Mouse (Mus musculus): Measurements from ENCODE around the gene Dok4. TPM values are rescaled to one million over a fixed set of nuclear protein-coding genes. Genes with fewer than 3 reads are reported as not detected.

Dok4 gene
- polyA plus RNA-seq, 1 experiment from 2014 or later: 42.7 TPM

DNA sequence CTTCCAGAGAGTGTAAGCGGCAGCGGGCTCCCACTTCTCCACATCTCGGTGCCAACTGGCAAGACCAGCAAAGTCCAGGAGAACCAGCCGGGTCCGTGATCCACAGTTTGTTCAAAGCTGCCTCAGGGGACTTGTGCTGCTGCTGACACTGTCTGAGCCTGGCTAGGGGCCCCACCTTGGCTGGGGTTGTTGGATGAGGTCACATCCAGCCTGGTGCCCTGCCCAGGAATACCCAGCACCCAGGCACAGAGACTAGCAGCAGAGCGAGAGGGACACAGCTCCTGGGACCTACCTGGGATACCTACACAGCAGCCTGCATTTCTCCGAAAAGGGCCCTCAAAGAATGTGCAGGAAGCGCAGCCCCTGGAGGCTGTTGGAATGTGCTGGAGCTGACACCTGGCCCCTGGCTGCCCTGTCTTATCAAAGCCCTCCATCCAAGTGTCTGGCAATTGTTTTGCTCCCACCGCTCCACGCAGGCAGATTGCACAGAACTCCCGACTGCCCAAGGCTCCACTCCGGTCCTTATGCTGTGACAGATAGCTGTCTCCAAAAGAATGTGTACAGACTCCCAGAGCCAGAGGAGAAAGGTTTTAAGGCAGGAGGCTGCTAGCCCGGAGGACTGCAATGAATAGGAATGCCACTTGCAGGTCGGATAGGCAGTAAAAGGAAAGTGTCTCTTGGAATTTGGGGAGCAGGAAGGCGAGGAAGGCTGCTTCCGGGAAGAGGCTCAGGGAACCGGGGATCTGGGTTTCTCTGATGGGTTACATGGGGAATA is 847 bp downstream of the Dok4 start:
- 9% methylated on average over 17 of the region's 17 CpGs for WGBS
- H3K9me3 ChIP-seq (ENCODE audit: low read length): no peaks in the 10 kb centered on the region

DNA sequence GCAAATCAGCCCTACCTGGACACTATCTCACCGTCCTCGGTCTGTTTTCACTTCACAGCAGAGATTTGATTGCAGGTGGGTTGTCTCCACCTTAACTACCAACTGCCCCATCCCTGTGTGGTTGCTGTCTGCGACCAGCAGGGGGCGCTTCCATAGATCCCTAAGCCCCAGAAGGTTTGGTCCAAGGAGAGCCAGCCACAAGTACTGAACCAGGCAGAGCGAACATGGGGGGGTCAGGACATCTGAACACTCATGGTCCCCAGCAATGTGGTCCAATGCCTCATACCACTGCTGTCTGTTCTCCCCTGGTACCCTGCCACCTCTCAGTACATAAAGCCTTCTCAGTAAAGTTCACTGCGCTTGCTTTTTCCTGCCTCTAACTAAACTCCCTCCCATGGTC is 1.8 kb downstream of the Dok4 start:
- WGBS: 12% methylated on average over 6 of the region's 6 CpGs
- ATAC-seq (peak; percentile 25; the same call in 1 of the 2 replicates), DNase-seq (ENCODE audit: low spot score) (peak; percentile 83)

More for the DNA sequence above, 847 bp downstream of the Dok4 start:
- peaks cover 31% of the 10 kb centered on the region for H3K4me1 ChIP-seq (ENCODE audit: insufficient read depth, low read depth, low read length)
- H3K9ac ChIP-seq (replicated peaks; ENCODE audit: low read depth): peak overlapping the region; percentile 68
- H3K4me2 ChIP-seq (replicated peaks; ENCODE audit: low read depth, low read length): peak overlapping the region; percentile 85
- H3K27ac ChIP-seq (ENCODE audit: low read length): peak overlapping the region; percentile 85
- no peaks in the 10 kb centered on the region for H3K36me3 ChIP-seq (ENCODE audit: insufficient read depth, low read length)
- DNase-seq (ENCODE audit: low spot score): peak; percentile 33
- TF ChIP-seq EP300 (IDR thresholded peaks at IDR 0.05): no peak
- no peak for TF ChIP-seq CTCF (IDR thresholded peaks at IDR 0.05)
- H3K4me3 ChIP-seq (ENCODE audit: low read depth, low read length): peak overlapping the region; percentile 65
- ATAC-seq: peak; percentile 15; the same call in 1 of the 2 replicates
- no peaks in the 10 kb centered on the region for H3K27me3 ChIP-seq (replicated peaks; ENCODE audit: insufficient read depth, low read length)

DNA sequence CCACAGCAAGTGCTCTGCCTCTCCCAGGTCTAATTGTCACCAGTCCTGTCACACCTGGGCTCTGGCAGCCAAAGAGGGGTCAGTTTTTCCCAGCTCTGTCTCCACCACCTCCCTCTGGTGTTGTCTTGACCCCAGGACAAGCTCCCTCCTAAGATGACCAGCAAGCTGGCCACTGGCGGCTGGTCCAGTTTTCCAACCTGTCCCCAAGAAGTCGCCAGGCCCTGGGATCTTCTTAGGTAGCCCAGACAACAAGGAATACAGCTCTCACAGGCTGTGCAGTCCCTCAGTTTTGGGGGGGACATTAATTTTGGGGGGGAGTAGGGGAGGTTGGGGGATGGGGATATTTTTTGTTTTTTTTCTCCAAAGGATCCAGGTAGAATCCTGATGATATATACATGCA is 3.6 kb downstream of the Dok4 start:
- Histone ChIP-seq H3K27ac (ENCODE audit: low read length) (no peak overlapping the region), H3K4me3 (ENCODE audit: low read depth, low read length) (no peak overlapping the region), H3K27me3 (replicated peaks; ENCODE audit: insufficient read depth, low read length) (no peaks in the 10 kb centered on the region), H3K4me2 (replicated peaks; ENCODE audit: low read depth, low read length) (no peak overlapping the region), H3K9me3 (ENCODE audit: low read length) (no peaks in the 10 kb centered on the region), H3K9ac (replicated peaks; ENCODE audit: low read depth) (no peak overlapping the region), H3K36me3 (ENCODE audit: insufficient read depth, low read length) (no peaks in the 10 kb centered on the region), H3K4me1 (ENCODE audit: insufficient read depth, low read depth, low read length) (peaks cover 37% of the 10 kb centered on the region)
- DNase-seq (ENCODE audit: low spot score): no peak
- TF ChIP-seq EP300 (IDR thresholded peaks at IDR 0.05): no peak
- no peak for TF ChIP-seq CTCF (IDR thresholded peaks at IDR 0.05)
- no peak for ATAC-seq
- WGBS: 94% methylated on average over 2 of the region's 2 CpGs

More for the DNA sequence above, 1.8 kb downstream of the Dok4 start:
- Histone ChIP-seq H3K4me2 (replicated peaks; ENCODE audit: low read depth, low read length) (peak overlapping the region; percentile 85), H3K4me1 (ENCODE audit: insufficient read depth, low read depth, low read length) (peaks cover 37% of the 10 kb centered on the region), H3K4me3 (ENCODE audit: low read depth, low read length) (peak overlapping the region; percentile 65; the same call in 1 of the 2 replicates), H3K9ac (replicated peaks; ENCODE audit: low read depth) (no peak overlapping the region), H3K27me3 (replicated peaks; ENCODE audit: insufficient read depth, low read length) (no peaks in the 10 kb centered on the region), H3K9me3 (ENCODE audit: low read length) (no peaks in the 10 kb centered on the region), H3K36me3 (ENCODE audit: insufficient read depth, low read length) (no peaks in the 10 kb centered on the region), H3K27ac (ENCODE audit: low read length) (no peak overlapping the region)
- TF ChIP-seq EP300 (IDR thresholded peaks at IDR 0.05): no peak
- TF ChIP-seq CTCF (IDR thresholded peaks at IDR 0.05): peak; percentile 96

DNA sequence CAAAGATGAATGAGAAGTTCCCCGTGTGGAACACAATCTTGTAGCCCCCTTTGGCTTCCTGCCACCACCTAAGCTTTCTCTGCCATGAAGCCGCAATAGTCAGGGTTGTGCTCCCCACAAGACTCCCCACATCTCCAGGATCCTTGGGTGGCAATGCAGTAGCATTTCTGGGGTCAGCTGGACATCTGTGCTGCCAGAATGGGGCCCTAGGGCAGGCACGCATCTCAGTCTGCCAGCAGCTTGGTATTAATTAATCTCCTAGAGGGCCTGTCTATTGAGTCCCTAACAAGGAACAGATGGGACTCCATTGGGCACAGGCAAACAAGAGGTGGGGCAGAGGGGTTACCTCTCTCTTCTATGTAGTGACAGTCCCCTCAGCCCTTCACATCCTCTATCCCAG is 4.0 kb downstream of the Dok4 start:
- H3K4me2 ChIP-seq (replicated peaks; ENCODE audit: low read depth, low read length): no peak overlapping the region
- 42% methylated on average over 3 of the region's 3 CpGs for WGBS
- no peak overlapping the region for H3K4me3 ChIP-seq (ENCODE audit: low read depth, low read length)
- no peaks in the 10 kb centered on the region for H3K27me3 ChIP-seq (replicated peaks; ENCODE audit: insufficient read depth, low read length)
- H3K9me3 ChIP-seq (ENCODE audit: low read length): no peaks in the 10 kb centered on the region
- TF ChIP-seq EP300 (IDR thresholded peaks at IDR 0.05): no peak
- peaks cover 37% of the 10 kb centered on the region for H3K4me1 ChIP-seq (ENCODE audit: insufficient read depth, low read depth, low read length)
- H3K27ac ChIP-seq (ENCODE audit: low read length): peak overlapping the region; percentile 38; the same call in 1 of the 2 replicates
- 0 out of 2 replicates have a peak, but pooled peaks cover under 1% of the 10 kb centered on the region for H3K36me3 ChIP-seq (ENCODE audit: insufficient read depth, low read length)
- ATAC-seq (no peak), DNase-seq (ENCODE audit: low spot score) (no peak)
- H3K9ac ChIP-seq (replicated peaks; ENCODE audit: low read depth): 0 out of 2 replicates have a peak overlapping the region, but pooled peaks have one; percentile 1

DNA sequence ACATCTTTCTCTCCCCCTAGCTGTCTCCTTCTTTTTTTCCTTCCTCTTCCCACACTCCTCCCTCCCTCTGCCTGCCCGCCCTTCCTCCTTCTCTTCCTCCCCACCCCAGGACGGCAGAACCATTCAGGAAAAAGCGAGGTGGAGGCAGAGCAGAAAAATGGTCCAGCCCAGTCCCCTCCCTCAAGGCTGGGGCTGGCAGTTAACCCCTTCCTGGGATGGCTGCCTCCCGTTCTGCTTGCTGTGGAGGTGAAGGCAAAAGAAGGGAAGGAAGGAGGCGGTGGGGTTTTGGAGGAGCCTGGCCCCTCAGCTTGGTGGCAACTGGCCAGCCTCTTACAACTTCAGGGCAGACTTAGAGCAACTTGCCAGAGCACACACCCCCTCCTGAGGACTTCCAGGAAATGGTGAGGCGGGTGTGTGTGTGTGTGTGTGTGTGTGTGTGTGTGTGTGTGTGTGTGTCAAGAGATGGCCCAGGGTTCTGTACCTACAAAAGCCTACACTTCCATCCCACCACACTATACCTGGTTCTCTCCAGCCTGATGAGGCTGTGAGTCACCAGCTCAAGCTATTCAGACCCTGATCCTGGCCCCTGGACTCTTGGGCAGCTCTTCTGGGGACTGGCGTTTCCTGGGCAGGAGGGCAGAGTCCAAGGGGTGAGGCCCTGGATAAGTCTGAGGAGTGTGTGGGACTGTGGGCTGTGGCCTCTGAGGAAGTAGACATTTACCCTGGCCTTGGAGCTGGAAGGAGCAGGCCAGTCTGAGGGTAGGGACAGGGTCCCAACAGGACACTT is 4.8 kb downstream of the Dok4 start:
- peak; percentile 59 for ATAC-seq
- Histone ChIP-seq H3K36me3 (ENCODE audit: insufficient read depth, low read length) (0 out of 2 replicates have a peak, but pooled peaks cover 5% of the 10 kb centered on the region), H3K27ac (ENCODE audit: low read length) (peak overlapping the region; percentile 43; the same call in 1 of the 2 replicates), H3K4me1 (ENCODE audit: insufficient read depth, low read depth, low read length) (peaks cover 34% of the 10 kb centered on the region), H3K4me3 (ENCODE audit: low read depth, low read length) (peak overlapping the region; percentile 29), H3K4me2 (replicated peaks; ENCODE audit: low read depth, low read length) (peak overlapping the region; percentile 69), H3K9me3 (ENCODE audit: low read length) (no peaks in the 10 kb centered on the region), H3K9ac (replicated peaks; ENCODE audit: low read depth) (peak overlapping the region; percentile 23), H3K27me3 (replicated peaks; ENCODE audit: insufficient read depth, low read length) (no peaks in the 10 kb centered on the region)
- peak; percentile 84 for DNase-seq (ENCODE audit: low spot score)
- 0% methylated on average over 6 of the region's 7 CpGs for WGBS
- TF ChIP-seq EP300 (IDR thresholded peaks at IDR 0.05): 0 out of 2 replicates have a peak, but pooled peaks have one; percentile 42
- TF ChIP-seq CTCF (IDR thresholded peaks at IDR 0.05): no peak
